Mouse (Mus musculus) v-Abl transformed pro-B cells (cell line): ENCODE measurements around the gene Mvb12a.

Experiments
- in situ Hi-C, 2 experiments: fragments of 400-800 bp; cut with MboI; formaldehyde crosslinking; loops; one replicate each; pipeline ENCODE4 v1.15.1; 2025; ENCODE audit not compliant: unreplicated experiment in 2 of 2

Gene Mvb12a

DNA sequence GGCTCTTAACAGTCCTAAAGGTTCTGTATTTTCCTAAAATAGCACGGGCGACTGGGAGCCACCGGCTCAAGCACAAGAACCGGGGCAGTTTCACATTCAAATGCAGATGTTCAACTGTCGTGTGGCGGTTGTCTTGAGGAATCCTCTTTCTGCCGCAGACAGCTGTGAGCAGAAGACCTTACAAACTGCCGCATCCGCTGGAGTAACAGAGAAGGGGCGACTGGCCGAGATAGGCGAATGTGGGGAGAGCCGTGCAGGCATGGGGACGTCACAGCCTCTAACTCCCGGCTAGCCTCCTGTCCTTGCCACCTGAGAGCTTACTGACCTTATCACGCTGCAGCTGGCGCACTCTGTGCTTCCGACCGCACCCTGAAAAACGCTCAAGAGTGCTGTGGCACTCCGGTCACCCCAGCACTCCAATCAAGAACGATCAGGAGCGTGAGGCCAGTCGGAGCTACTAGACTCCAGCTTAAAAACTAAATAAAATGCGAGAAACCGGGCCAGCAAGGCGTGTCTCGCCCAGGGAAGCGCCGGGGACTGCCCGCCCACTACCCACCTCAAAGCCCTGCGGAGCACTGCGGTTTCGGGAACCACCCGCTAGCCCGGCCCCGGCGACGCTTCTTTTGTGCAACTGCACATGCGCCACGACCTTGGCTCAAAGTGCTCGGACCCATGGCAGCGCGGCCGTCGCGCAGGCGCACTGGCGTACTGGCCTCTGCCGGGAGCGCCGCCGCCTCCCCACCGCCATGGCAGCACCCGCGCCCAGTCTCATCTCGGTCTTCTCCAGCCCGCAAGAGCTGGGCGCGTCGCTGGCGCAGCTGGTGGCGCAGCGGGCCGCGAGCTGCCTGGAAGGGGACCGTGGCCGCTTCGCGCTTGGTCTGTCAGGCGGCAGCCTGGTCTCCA, 49.0 kb downstream of the Mvb12a start, which contains the start of gene Pgls:
Gene Pgls, plus strand, starts transcription at position 706 of the 903 bp plus-strand sequence.
- in situ Hi-C loops = no loop called here

DNA sequence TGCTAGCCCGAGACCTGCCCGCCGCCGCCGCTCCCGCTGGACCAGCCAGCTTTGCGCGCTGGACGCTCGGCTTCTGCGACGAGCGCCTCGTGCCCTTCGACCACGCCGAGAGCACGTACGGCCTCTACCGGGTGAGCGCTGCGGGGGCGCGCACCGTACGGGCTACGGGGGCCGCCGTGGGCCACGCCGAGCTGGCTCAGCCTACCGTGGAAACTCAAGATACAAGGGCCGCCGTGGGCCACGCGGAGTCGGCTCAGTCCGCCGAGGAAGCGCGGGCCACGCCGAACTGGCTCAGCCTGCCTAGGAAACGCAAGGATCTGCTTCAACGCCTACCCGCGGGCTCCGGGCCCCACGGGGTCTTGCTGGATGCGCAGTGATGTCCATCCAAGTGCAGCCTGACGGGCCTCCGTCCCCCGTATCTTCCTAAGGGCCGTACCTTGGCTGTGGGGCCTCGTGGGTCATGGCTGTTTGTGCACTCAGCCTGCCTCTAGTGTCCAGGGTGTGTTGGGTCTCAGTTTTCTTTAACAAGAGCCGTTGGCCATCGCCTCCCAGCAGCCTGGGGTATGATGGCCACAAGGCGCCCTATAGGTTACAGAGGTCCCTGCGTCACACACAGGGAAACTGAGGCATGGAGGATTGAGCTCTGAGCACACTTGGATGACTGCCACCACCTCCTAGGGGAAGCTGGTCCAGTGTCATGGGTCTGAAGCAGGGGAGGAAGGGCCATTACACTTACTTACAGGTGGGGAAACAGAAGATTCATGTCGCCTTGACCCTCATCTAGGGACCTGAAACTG, 49.9 kb downstream of the Mvb12a start:
- in situ Hi-C loops = no loop called here

GRCm38 (mm10) chr8:71593556-71594323, 51.0 kb downstream of the Mvb12a start:
- in situ Hi-C loops = no loop called here

- in situ Hi-C loops = no loop called here
These were observed 51.6 kb downstream of the Mvb12a start for GRCm38 (mm10) chr8:71594324-71594722.

DNA sequence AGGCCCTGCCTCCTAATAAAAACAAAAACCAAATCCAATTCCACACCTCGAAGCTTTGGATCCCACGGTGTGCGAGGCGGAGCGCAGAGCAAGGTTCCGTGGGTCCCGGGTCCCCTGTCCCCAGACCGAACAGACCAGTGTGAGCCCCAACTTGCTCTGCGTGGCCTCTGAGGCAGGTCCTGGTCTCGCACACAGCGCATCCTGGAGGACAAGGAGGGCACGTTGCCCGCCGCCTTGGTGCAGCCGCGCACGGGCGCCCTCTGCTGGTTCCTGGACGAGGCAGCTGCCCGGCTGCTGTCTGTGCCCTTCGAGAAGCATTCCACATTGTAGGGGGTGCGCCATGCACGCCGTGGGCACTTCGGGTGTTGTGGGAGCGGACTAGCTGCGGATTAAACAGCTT, 53.1 kb downstream of the Mvb12a start:
- in situ Hi-C loops = loop anchor here (5.0 kb wide), 2 partner anchors 34 to 36 kb away; no protein-coding TSS in a partner anchor

GRCm38 (mm10) chr8:71596384-71596783, 53.7 kb downstream of the Mvb12a start:
- in situ Hi-C loops = loop anchor here (5.0 kb wide), 2 partner anchors 34 to 36 kb away; no protein-coding TSS in a partner anchor

GRCm38 (mm10) chr8:71596798-71597197, 54.1 kb downstream of the Mvb12a start:
- in situ Hi-C loops = loop anchor here (5.0 kb wide), 2 partner anchors 34 to 36 kb away; no protein-coding TSS in a partner anchor

- in situ Hi-C loops = loop anchor here (5.0 kb wide), 2 partner anchors 35 kb away; no protein-coding TSS in a partner anchor
These were observed 54.7 kb downstream of the Mvb12a start, which contains the start of gene Fam129c for GRCm38 (mm10) chr8:71597451-71597850. Gene Fam129c (plus strand): TSS chr8:71597648.
